Mouse (Mus musculus) kidney, postnatal 0 days (tissue): ENCODE measurements around the gene Oxct2b. TPM values are rescaled to one million over a fixed set of nuclear protein-coding genes. Genes with fewer than 3 reads are reported as not detected.

Experiments
- ATAC-seq: fragments of 200-750 bp; cut with Nextera tagmentation; replicated peaks from 2 replicates; pipeline ENCODE4 v1.8.0; 2017; ENCODE audit warnings: low read depth, moderate number of reproducible peaks, moderate TSS enrichment, moderate library complexity; ENCODE audit not compliant: low FRiP score
- DNase-seq: peaks from one replicate; pipeline ENCODE4 v3.0.0-alpha.2; 2016; ENCODE audit warnings: low spot score
- H3K27ac ChIP-seq: fragments of 300-500 bp; sonication (generic); 2 replicates; pipeline ENCODE4 v1.5.1; 2014; ENCODE audit warnings: mild to moderate bottlenecking
- H3K27me3 ChIP-seq: fragments of 300-500 bp; sonication (generic); 2 replicates; pipeline ENCODE4 v1.6.1; 2014; ENCODE audit warnings: low read length, mixed read lengths; ENCODE audit not compliant: insufficient read depth
- H3K36me3 ChIP-seq: fragments of 300-500 bp; sonication (generic); 2 replicates; pipeline ENCODE4 v1.6.1; 2014; ENCODE audit warnings: low read length, mixed read lengths; ENCODE audit not compliant: insufficient read depth
- H3K4me1 ChIP-seq: fragments of 300-500 bp; sonication (generic); replicated peaks from 2 replicates; pipeline ENCODE4 v1.6.1; 2014; ENCODE audit warnings: antibody characterized with exemption, low read length, mixed read lengths; ENCODE audit not compliant: insufficient read depth
- H3K4me2 ChIP-seq: fragments of 300-500 bp; sonication (generic); 2 replicates; pipeline ENCODE4 v1.6.1; 2014; ENCODE audit warnings: mild to moderate bottlenecking, low read length, moderate library complexity, mixed read lengths
- H3K4me3 ChIP-seq: fragments of 300-500 bp; sonication (generic); replicated peaks from 2 replicates; pipeline ENCODE4 v1.5.1; 2014; ENCODE audit warnings: low read depth, low read length
- H3K9ac ChIP-seq: fragments of 300-500 bp; sonication (generic); 2 replicates; pipeline ENCODE4 v1.6.1; 2014; ENCODE audit warnings: low read depth, low read length
- H3K9me3 ChIP-seq: fragments of 300-500 bp; sonication (generic); replicated peaks from 2 replicates; pipeline ENCODE4 v1.6.1; 2016; ENCODE audit warnings: low read length, inconsistent platforms, mixed read lengths
- CTCF ChIP-seq: IDR thresholded peaks from 2 replicates; pipeline ENCODE4 v1.5.1; 2016; ENCODE audit warnings: antibody characterized with exemption, low read depth, mild to moderate bottlenecking, moderate library complexity
- whole genome bisulfite sequencing: fragments of 180-500 bp; shearing (Covaris S2); extraction: QIAGEN DNeasy Blood & Tissue Kit; methylation state at CpG from one replicate; pipeline ENCODE4 v1.1.7; 2014; 5-methylcytosine and 5-hydroxymethylcytosine counted together
- polyA plus RNA-seq: library from polyadenylated mRNA; unstranded; fragments of >200 nt; fragmentation: Nextera tagmentation; extraction: Ambion mirVana; gene quantifications from 2 replicates; pipeline ENCODE4 v1.2.1, GENCODE M21; 2015

Gene Oxct2b
- polyA plus RNA-seq, 1 experiment from 2014 or later: 0.17 TPM

GRCm38 (mm10) chr4:123139513-123140154 is 23.6 kb downstream of the Oxct2b start, which contains the start of gene Ppie:
Ppie (minus strand) TSS chr4:123139951.
- Histone ChIP-seq H3K27me3 (no peaks in the 10 kb centered on the region), H3K27ac (peak within 1 kb of the TSS; percentile 92), H3K9ac (peak within 1 kb of the TSS; percentile 69), H3K9me3 (no peaks in the 10 kb centered on the region), H3K4me1 (peaks cover 10% of the 10 kb centered on the region), H3K4me2 (peak within 1 kb of the TSS; percentile 93), H3K4me3 (peak within 1 kb of the TSS; percentile 72), H3K36me3 (peaks cover 18% of the 10 kb centered on the region)
- ATAC-seq: peak; percentile 99
- WGBS: 1% methylated on average over 34 of the region's 34 CpGs
- TF ChIP-seq CTCF: peak; percentile 48; the same call in 1 of the 2 replicates
- DNase-seq: peak; percentile 97

- no peak overlapping the region for H3K4me3 ChIP-seq
- TF ChIP-seq CTCF: no peak
- H3K4me2 ChIP-seq: no peak overlapping the region
- ATAC-seq (no peak), DNase-seq (no peak)
- 77% methylated on average over 5 of the region's 5 CpGs for WGBS
- no peaks in the 10 kb centered on the region for H3K9me3 ChIP-seq
- no peak overlapping the region for H3K9ac ChIP-seq
- H3K36me3 ChIP-seq: no peaks in the 10 kb centered on the region
- H3K4me1 ChIP-seq: no peaks in the 10 kb centered on the region
- no peaks in the 10 kb centered on the region for H3K27me3 ChIP-seq
- H3K27ac ChIP-seq: no peak overlapping the region
Observed at GRCm38 (mm10) chr4:123147446-123148150, 31.5 kb downstream of the Oxct2b start.

- peak; percentile 10; the same call in 1 of the 2 replicates for TF ChIP-seq CTCF
- H3K9ac ChIP-seq: no peak overlapping the region
- no peaks in the 10 kb centered on the region for H3K36me3 ChIP-seq
- no peak for ATAC-seq
- no peaks in the 10 kb centered on the region for H3K27me3 ChIP-seq
- no peak overlapping the region for H3K4me2 ChIP-seq
- H3K4me3 ChIP-seq: no peak overlapping the region
- WGBS: 82% methylated on average over 4 of the region's 4 CpGs
- DNase-seq: no peak
- no peaks in the 10 kb centered on the region for H3K4me1 ChIP-seq
- no peaks in the 10 kb centered on the region for H3K9me3 ChIP-seq
- no peak overlapping the region for H3K27ac ChIP-seq
Observed at GRCm38 (mm10) chr4:123152003-123152402, 35.9 kb downstream of the Oxct2b start.

GRCm38 (mm10) chr4:123152976-123153375 is 36.9 kb downstream of the Oxct2b start:
- Histone ChIP-seq H3K9me3 (no peaks in the 10 kb centered on the region), H3K27me3 (no peaks in the 10 kb centered on the region), H3K4me1 (no peaks in the 10 kb centered on the region), H3K36me3 (no peaks in the 10 kb centered on the region), H3K9ac (no peak overlapping the region), H3K27ac (no peak overlapping the region), H3K4me2 (no peak overlapping the region), H3K4me3 (no peak overlapping the region)
- ATAC-seq: no peak
- WGBS: 53% methylated on average over 5 of the region's 5 CpGs
- no peak for DNase-seq
- TF ChIP-seq CTCF: no peak

GRCm38 (mm10) chr4:123155004-123155403 is 38.9 kb downstream of the Oxct2b start:
- H3K4me3 ChIP-seq: no peak overlapping the region
- WGBS: 20% methylated on average over 4 of the region's 4 CpGs
- DNase-seq (peak; percentile 90), ATAC-seq (no peak)
- no peaks in the 10 kb centered on the region for H3K9me3 ChIP-seq
- H3K4me2 ChIP-seq: no peak overlapping the region
- H3K36me3 ChIP-seq: no peaks in the 10 kb centered on the region
- H3K27me3 ChIP-seq: no peaks in the 10 kb centered on the region
- H3K4me1 ChIP-seq: no peaks in the 10 kb centered on the region
- TF ChIP-seq CTCF: peak; percentile 79
- no peak overlapping the region for H3K9ac ChIP-seq
- H3K27ac ChIP-seq: no peak overlapping the region

- H3K4me1 ChIP-seq: no peaks in the 10 kb centered on the region
- H3K27me3 ChIP-seq: no peaks in the 10 kb centered on the region
- ATAC-seq (no peak), DNase-seq (no peak)
- no peaks in the 10 kb centered on the region for H3K36me3 ChIP-seq
- 54% methylated on average over 2 of the region's 2 CpGs for WGBS
- no peak overlapping the region for H3K27ac ChIP-seq
- H3K4me2 ChIP-seq: no peak overlapping the region
- no peak for TF ChIP-seq CTCF
- H3K4me3 ChIP-seq: no peak overlapping the region
- no peak overlapping the region for H3K9ac ChIP-seq
- no peaks in the 10 kb centered on the region for H3K9me3 ChIP-seq
Observed at GRCm38 (mm10) chr4:123155427-123155826, 39.4 kb downstream of the Oxct2b start.
